8 mouse cellular contexts compared by ENCODE assay signal in the genomic region with DNA sequence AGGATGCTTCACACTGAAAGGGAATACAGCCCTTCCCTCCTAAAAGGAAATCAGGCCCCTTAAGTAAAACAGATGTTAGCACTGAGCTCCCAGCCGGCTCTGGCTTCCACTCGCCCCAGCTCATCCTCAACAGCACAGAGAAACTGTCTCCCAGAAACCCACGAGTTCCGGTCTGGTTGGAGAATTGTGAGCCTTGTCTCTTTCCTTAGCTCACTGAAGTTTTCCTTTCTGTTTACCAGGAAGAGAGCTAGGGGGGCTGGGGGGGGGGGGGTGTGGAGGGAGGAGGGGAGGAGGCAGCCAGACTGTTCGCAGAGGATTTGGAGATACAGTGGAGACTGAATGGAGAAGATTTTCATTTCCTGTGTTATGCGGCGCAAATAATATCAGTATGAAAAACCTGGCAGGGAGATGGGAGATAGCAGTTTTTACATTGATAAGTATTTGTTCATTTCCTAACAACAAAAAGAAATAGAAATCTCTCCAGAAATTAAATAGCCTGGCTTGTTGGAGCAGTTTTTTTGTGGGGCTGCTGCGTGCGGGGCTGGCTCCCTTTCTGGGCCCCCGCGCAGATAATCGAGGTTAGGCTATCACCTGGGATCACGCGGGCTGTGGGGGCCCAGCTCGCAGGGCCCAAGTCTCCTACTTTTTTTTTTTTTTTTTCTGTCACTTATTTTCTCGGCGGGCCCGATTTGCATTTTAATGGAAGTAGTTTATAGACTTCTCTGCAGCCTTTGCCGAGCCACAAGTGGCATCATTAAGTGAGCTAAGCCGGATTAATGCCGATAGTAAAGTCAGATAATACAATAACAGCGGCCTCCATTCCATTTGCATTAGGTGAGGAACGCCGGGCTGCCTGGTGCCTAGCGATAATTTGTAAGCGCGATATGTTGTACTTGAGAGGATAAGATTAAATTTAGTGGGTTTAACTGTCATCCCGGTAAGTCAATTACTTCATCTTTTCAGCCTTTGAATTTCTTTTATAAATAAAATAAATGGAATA.
DNase-seq lines count a peak whose midpoint lies in the region; ATAC-seq lines count a peak whose summit lies in the region.

No protein-coding gene starts in this region.

- H3K9ac ChIP-seq in lung, embryonic 15.5 days, result no peak overlapping the region
- no peak overlapping the region for H3K9ac ChIP-seq in stomach, embryonic 14.5 days (replicated peaks; ENCODE audit: low read depth, low read length)

- H3K27me3 ChIP-seq in lung, embryonic 15.5 days, result peaks cover 4% of the 10 kb centered on the region; the same call in 1 of the 2 replicates
- no peaks in the 10 kb centered on the region for H3K27me3 ChIP-seq in stomach, embryonic 14.5 days (ENCODE audit: control insufficient read depth, insufficient read depth, low read length)

- no peaks in the 10 kb centered on the region for H3K4me1 ChIP-seq in lung, embryonic 15.5 days
- no peaks in the 10 kb centered on the region for H3K4me1 ChIP-seq in stomach, embryonic 14.5 days (ENCODE audit: control insufficient read depth, insufficient read depth, low read length)

- peak; percentile 72; the same call in 1 of the 2 replicates for ATAC-seq in lung, embryonic 15.5 days (ENCODE audit: borderline replicate concordance, extremely low read depth, low FRiP score, low TSS enrichment)
- peak; percentile 61; the same call in 1 of the 2 replicates for ATAC-seq in stomach, embryonic 14.5 days (ENCODE audit: insufficient number of reproducible peaks, insufficient read depth, low FRiP score, low read depth)

- WGBS in lung, embryonic 15.5 days, result 4% methylated on average over 27 of the region's 28 CpGs
- WGBS in stomach, embryonic 14.5 days, result 7% methylated on average over 28 of the region's 28 CpGs

- no peaks in the 10 kb centered on the region for H3K9me3 ChIP-seq in lung, embryonic 15.5 days
- no peaks in the 10 kb centered on the region for H3K9me3 ChIP-seq in stomach, embryonic 14.5 days (ENCODE audit: control insufficient read depth, low read depth, low read length)

- no peak overlapping the region for H3K27ac ChIP-seq in lung, embryonic 15.5 days
- peak overlapping the region; percentile 55; the same call in 1 of the 2 replicates for H3K27ac ChIP-seq in stomach, embryonic 14.5 days (ENCODE audit: low read length)

- peak; percentile 8 for DNase-seq in adrenal gland, adult 2 months
- no peak for DNase-seq in adrenal gland, postnatal 4 days (ENCODE audit: low spot score in 2 of 2)
- peak; percentile 45 for DNase-seq in c-Kit-positive CD71-positive TER-119-positive erythroid progenitor cells, embryonic 14.5 days (ENCODE audit: low spot score)
- peak; percentile 40 to 59 for DNase-seq in heart, adult 9 months (ENCODE audit: low spot score in 2 of 2)
- DNase-seq in kidney, adult 9 months, result peak; percentile 28
- no peak for DNase-seq in adipocyte (ENCODE audit: low spot score)

- H3K4me2 ChIP-seq in lung, embryonic 15.5 days, result peak overlapping the region; percentile 65
- peak overlapping the region; percentile 66 for H3K4me2 ChIP-seq in stomach, embryonic 14.5 days (replicated peaks; ENCODE audit: low read depth, low read length)

- H3K36me3 ChIP-seq in lung, embryonic 15.5 days, result no peaks in the 10 kb centered on the region
- H3K36me3 ChIP-seq in stomach, embryonic 14.5 days (ENCODE audit: control insufficient read depth, insufficient read depth, low read length), result no peaks in the 10 kb centered on the region

- peak overlapping the region; percentile 39 for H3K4me3 ChIP-seq in lung, embryonic 15.5 days
- peak overlapping the region; percentile 34 for H3K4me3 ChIP-seq in stomach, embryonic 14.5 days (ENCODE audit: low read depth, low read length)

Comparison
In these comparisons a context has a peak if more than half of its experiments do, and no peak if none do; other contexts are left out.
1. DNase-seq: peak in adrenal gland, adult 2 months (single experiment), c-Kit-positive CD71-positive TER-119-positive erythroid progenitor cells, embryonic 14.5 days (single experiment), heart, adult 9 months (2 of 2) and kidney, adult 9 months (single experiment); none in adrenal gland, postnatal 4 days (0 of 2) and adipocyte (single experiment).